Mouse (Mus musculus): ENCODE data around the gene Syt7.
A peak's percentile ranks its signal among the peaks of the same experiment; 100 is the strongest.

Syt7 gene

GRCm38 (mm10) chr19:10459907-10460306, 71.0 kb downstream of the Syt7 start:
- no peak for DNase-seq (ENCODE audit: low spot score)

GRCm38 (mm10) chr19:10461584-10461983, 72.7 kb downstream of the Syt7 start:
- no peak for DNase-seq (ENCODE audit: low spot score)

- peak; percentile 68 for DNase-seq (ENCODE audit: low spot score)
Observed at GRCm38 (mm10) chr19:10464427-10464826, 75.5 kb downstream of the Syt7 start.

- no peak for DNase-seq (ENCODE audit: low spot score)
Observed at GRCm38 (mm10) chr19:10469171-10469658, 80.3 kb downstream of the Syt7 start.

- DNase-seq (ENCODE audit: low spot score): no peak
Observed at GRCm38 (mm10) chr19:10472958-10473357, 84.1 kb downstream of the Syt7 start.

GRCm38 (mm10) chr19:10473779-10474178, 84.9 kb downstream of the Syt7 start:
- no peak for DNase-seq (ENCODE audit: low spot score)

GRCm38 (mm10) chr19:10479541-10479940, 90.7 kb downstream of the Syt7 start:
- no peak for DNase-seq (ENCODE audit: low spot score)

GRCm38 (mm10) chr19:10482703-10483102, 93.8 kb downstream of the Syt7 start, which contains the start of gene Ppp1r32:
Gene Ppp1r32 (minus strand): TSS chr19:10482928.
- DNase-seq (ENCODE audit: low spot score): peak; percentile 88

GRCm38 (mm10) chr19:10486264-10486738, 97.4 kb downstream of the Syt7 start:
- DNase-seq (ENCODE audit: low spot score): peak; percentile 88

GRCm38 (mm10) chr19:10495670-10496069, 106.8 kb downstream of the Syt7 start:
- DNase-seq (ENCODE audit: low spot score): no peak

GRCm38 (mm10) chr19:10496976-10497375, 108.1 kb downstream of the Syt7 start:
- DNase-seq (ENCODE audit: low spot score): no peak

- DNase-seq (ENCODE audit: low spot score): no peak
Observed at GRCm38 (mm10) chr19:10497512-10498160, 108.7 kb downstream of the Syt7 start.

- no peak for DNase-seq (ENCODE audit: low spot score)
Observed at GRCm38 (mm10) chr19:10500581-10500980, 111.7 kb downstream of the Syt7 start.

- peak; percentile 84 for DNase-seq (ENCODE audit: low spot score)
Observed at GRCm38 (mm10) chr19:10502571-10502970, 113.7 kb downstream of the Syt7 start.

Data from embryo, embryonic 10 days (tissue).